Mouse (Mus musculus): ENCODE data around the gene Zfp14.

- TF ChIP-seq CTCF (IDR thresholded peaks at IDR 0.05; ENCODE audit: low read depth, low read length) (no peak), TAL1 (conservative IDR thresholded peaks at IDR 0.05; ENCODE audit: low read depth, low read length) (no peak), GATA1 (IDR thresholded peaks at IDR 0.05; ENCODE audit: borderline replicate concordance, low read length) (no peak), POLR2AphosphoS5 (IDR thresholded peaks at IDR 0.05; ENCODE audit: insufficient replicate concordance, low read depth, low read length) (no peak)
Observed at GRCm38 (mm10) chr7:30019543-30019942, 31.6 kb downstream of the Zfp14 start.

All from G1E (cell line).